Mouse (Mus musculus) heart, postnatal 25 days (tissue): ENCODE data around the gene Ifna14. TPM values are rescaled to one million over a fixed set of nuclear protein-coding genes. Genes with fewer than 3 reads are reported as not detected.
"Not testable (repeated sequence)": the region's sequence is repeated elsewhere in the genome, so short reads cannot be mapped to it uniquely, and the experiment has no call there.

Experiments used
- DNase-seq: peaks from one replicate; pipeline ENCODE4 v3.0.0; 2022; ENCODE audit warnings: low spot score
- intact Hi-C: fragments of 180-260 bp; cut with DNase I; formaldehyde crosslinking; loops from one replicate; pipeline ENCODE4 v1.15.1; 2025
- total RNA-seq, 2 experiments: library from RNA; stranded (reverse); gene quantifications; 2 replicates each; pipeline ENCODE4 v1.2.3; 2021

The Ifna14 gene
- not detected for total RNA-seq

DNA sequence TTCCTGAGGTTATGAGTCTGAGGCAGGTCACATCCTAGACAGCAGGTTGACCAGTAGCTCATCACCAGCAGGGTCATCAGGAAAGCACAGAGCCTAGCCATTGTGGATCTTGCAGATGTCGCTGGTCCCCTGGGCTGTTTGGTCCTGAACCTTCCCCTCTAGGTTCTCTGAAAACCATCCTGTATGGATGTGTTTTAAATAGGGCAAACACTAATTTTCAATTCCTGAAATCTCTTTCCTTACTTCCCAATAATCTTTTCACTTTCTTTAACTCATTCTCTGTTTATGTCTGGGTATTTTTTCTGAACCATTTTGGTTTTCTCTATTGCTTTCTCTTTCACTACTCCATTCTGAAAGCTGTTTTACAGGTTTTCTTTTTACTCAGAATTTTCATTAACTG lies at the start of gene Ifna14:
TSS of gene Ifna14 (minus strand) at position 101 of the 400 bp plus-strand sequence.
- no peak for DNase-seq
- intact Hi-C loops = no loop called here

DNA sequence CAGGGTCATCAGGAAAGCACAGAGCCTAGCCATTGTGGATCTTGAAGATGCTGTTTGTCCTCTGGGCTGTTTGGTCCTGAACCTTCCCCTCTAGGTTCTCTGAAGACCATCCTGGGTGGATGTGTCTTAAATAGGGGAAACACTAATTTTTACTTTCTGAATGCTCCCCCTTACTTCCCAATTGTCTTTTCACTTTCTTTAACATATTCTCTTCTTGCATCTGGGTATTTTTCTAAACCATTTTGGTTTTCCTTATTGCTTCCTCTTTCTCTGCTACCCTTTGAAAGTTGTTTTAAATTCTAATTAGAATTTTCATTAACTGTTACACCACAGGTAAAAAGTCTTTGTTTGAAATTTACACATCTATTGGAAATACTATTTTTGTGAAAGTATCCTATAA lies 31.7 kb upstream of the Ifna14 start, which contains the start of gene Ifna12:
TSS of gene Ifna12 (minus strand) at position 101 of the 400 bp plus-strand sequence.
- DNase-seq = no peak
- intact Hi-C loops = no loop called here

DNA sequence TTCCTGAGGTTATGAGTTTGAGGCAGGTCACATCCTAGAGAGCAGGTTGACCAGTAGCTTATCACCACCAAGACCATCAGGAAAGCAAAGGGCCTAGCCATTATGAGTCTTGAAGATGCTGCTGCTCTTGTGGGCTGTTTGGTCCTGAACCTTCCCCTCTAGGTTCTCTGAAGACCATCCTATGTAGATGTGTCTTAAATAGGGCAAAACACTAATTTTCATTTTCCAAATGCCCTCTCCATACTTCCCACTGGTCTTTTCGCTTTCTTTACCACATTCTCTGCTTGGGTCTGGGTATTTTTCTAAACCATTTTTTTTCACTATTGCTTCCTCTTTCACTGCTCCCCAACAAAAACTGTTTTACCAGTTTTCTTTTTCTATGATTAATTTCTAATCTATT lies 20.7 kb upstream of the Ifna14 start, which contains the start of gene Ifna9:
TSS of gene Ifna9 (minus strand) at position 101 of the 400 bp plus-strand sequence.
- intact Hi-C loops = no loop called here
- no peak for DNase-seq

DNA sequence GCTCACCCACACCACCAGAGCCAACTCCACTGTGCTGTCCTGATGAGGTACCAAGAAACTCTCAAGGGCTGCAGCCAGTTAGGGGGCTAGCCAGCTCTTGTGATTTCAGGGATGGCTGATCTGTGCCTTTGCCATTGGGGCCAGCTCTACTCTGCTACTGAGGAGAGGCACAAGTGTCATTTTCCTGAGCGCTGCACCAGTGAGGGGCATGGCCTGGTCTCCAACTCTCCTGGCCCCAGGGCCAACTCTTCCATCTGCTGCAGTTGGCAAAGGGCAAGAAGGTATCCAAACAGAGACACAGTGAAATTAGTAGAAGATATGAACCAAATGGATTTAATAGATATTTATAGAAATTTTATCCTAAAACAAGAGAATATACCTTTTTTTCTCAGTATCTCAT lies 9.8 kb downstream of the Ifna14 start:
- DNase-seq = no peak
- intact Hi-C loops = no loop called here

DNA sequence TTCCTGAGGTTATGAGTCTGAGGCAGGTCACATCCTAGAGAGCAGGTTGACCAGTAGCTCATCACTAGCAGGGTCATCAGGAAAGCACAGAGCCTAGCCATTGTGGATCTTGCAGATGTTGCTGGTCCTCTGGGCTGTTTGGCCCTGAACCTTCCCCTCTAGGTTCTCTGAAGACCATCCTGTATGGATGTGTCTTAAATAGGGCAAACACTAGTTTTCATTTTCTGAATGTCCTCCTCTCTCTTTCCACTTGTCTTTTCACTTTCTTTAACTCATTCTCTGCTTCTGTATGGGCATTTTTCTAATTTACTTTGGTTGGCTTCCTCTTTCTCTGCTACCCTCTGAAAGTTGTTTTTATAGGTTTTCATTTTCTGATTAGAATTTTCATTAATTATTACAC lies 13.5 kb downstream of the Ifna14 start, which contains the start of gene Ifna15:
TSS of gene Ifna15 (minus strand) at position 101 of the 400 bp plus-strand sequence.
- DNase-seq, intact Hi-C loops: not testable (repeated sequence)

DNA sequence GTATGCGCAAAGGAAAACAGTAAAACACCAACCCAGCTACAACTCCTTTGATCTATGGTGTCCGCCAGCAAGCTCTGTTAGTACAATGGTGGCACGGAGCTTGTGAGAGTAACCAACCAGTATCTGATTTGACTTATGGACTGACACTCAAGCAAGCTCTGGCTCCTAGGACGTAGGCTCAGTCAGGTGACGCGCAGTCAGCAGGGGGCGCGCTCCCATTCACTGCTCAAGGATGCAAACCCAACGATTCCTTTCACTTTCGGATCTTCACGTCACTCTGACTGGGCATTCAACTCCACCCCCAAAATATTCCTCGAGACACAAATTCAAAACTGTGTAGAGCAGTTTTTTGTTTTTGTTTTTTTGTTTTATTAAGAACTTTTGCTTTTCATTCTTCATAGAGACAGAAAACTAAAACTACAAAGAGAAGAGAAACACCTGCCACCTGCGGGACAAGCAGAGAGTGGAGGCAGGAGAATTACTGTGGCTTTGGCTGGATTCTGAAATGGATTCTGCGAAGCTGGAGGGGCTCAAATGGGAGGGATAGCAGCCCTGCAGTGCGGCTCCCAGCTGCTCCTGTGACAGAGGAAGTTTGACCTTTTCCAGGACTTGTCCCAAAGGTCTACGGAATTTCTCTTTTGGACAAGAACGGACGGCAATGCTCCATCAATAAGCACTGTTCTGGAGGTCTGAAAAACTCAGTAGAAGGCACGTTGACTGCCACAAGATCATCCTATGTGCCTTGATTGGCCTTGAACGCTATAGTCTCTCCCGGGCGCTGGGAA lies 21.2 kb downstream of the Ifna14 start:
- peak; percentile 54 for DNase-seq
- intact Hi-C loops = no loop called here

DNA sequence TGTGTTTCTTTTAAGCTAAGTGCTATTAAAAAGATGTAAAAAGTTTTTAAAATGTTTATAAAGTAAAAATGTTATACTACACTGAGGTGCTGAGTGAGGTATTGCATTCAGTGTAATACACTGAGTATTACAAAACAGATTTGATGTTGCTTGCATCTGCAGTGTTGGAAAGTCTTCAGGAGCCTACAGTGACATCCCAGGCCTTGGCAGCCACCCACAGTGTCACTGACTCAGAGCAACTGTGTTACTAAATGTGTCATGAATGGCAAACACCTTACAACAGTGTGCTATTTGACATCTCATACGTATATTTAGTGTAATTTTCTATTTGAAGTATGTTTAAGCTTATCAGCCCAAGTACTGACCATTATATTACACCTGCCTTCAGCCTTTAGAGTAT lies 23.6 kb downstream of the Ifna14 start:
- DNase-seq = no peak
- intact Hi-C loops = loop anchor here (10.0 kb wide), 1 partner anchor 763 kb away; no protein-coding TSS in a partner anchor

DNA sequence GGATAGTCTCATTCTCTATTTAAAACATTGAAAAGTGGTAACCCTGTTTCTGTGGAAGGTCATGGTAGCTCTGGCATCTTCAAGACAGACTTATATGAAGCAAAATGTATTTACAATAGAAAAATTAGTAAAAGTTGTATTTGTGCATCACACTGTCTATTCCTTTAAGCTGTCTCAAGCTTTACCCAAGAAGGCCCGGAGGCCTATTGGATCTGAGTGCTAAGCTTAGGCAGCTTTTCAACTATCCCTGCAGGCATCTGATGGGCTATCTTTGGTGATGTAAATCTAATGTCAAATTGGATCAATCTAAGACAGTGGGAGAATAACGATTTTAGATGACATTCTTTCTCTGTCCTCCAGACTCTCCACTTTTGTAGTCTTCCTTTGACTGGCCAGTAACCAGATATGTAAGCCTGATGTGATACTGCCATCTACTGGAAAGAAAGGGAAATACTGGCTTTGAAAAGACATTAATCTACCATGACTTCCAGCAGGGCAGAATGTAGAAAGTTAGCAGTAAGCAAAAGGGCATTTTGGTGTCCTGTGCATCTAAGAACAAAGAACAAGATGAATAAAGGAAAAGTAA lies 27.9 kb downstream of the Ifna14 start:
- intact Hi-C loops = loop anchor here (2.0 to 10.0 kb wide), 7 partner anchors 21 to 1176 kb away; partner anchors contain the start of genes Hacd4 and Ifnb1
- no peak for DNase-seq

DNA sequence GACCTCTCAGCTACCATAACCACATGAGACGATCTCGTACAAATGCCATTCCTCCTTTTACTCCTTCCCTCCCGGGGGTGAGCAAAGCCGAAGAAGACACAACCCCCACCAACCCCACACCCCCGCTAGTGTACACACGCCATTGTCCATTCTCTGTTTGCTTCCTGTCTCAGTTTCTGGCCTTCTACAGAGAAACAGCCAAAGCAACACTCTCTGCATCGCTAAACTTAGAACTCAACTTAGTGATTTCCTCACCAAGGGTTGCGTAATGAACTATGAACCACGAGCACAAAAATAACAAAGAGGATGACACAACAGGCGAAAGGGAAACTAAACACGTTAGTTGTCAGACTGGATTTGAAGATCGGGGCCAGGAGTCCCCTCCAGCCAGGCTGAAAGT lies 34.3 kb downstream of the Ifna14 start:
- intact Hi-C loops = no loop called here
- DNase-seq = peak; percentile 31

DNA sequence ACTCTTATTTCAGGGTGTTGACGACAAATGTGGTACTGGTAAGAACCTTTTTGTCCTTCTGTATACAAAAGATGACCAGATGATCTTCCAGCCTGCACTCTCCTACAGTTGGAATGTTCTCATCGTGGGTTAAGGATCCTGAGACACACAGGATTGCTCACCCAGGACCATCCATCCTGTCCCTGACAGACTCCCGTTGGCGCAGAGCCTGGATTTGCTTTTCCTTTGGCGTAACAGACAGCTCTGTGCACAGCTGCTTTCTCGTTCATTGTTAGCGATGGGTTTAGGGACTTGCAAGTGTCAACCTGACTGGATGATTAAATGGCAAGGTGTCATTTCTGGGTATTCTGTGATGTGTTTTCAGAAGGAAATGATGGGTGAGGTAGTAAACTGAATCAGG lies 35.0 kb downstream of the Ifna14 start:
- intact Hi-C loops = no loop called here

DNA sequence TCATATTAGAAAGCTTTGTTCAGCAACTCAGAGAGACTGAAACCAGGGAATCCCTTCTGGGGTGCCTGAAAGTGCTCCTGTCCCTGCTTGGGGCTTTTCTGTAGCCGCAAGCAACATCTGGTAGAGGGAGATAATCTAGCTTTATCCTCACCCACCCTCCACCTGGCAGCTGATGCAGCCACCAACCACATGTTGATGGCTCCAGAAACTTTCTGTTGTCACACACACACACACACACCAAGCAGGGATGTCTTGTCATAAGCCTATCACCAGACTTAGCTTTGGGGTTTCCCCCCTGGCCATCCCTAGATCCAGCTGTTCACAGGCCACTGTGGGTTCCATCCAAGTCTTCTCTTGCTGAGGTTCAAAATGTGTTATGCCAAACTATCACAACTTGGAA lies 35.9 kb downstream of the Ifna14 start:
- intact Hi-C loops = no loop called here

More for the DNA sequence above, 35.0 kb downstream of the Ifna14 start:
- no peak for DNase-seq

DNA sequence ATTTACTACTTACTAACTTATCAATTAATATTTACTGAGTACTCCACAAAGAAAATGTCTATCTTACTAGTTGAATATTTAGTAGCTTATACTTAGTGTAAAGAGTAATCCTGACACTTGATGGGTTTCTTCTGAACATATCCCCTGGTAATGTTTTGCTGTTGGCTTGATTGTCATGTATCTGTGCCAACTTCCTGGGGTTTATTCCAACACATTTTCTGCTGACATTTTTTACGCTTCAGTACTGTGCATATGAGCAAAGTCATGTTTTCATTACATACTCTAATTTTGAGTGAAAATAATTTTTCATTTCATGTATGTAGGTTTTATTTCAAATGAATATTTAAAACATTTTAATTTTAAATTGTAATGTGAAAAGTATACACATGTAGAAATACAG lies 36.7 kb downstream of the Ifna14 start:
- intact Hi-C loops = no loop called here

More for the DNA sequence above, 35.9 kb downstream of the Ifna14 start:
- DNase-seq = no peak

DNA sequence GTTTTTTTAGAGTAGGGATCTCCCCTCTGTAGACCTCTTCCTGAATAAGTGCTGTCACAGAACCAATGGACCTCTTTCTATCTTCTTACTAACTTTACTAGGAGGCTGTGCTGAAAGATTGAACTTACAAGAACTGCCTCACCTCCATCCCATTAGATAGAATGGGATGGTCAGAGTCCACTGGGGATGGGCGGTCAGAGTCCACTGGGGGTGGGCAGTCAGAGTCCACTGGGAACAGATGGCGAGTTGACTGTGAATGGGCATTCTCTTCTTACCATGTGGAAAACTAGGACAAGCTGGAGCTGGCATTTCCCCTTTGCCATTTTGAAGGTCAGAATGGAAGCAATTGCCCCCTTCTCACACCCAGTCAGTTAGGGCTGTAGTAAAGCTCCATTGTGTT lies 38.1 kb downstream of the Ifna14 start:
- intact Hi-C loops = no loop called here

More for the DNA sequence above, 36.7 kb downstream of the Ifna14 start:
- no peak for DNase-seq

DNA sequence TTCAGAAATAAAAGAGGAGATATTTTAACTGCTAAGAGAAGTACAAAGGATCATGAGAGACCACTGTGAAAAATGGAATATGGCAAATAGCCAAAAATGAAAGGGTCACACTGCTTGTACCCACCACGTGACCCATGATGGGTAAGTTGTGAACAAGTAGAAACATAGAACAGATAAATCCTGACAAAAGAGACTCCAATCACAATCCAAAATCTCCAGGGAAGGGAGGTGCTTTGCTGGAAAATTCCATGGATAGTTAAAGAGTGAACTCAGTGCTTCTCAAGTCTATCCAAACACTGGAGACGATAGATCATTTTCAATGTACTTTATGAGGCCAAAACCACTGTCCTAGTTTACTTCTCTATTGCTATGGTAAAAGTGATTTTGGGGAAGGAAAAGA lies 40.7 kb downstream of the Ifna14 start:
- intact Hi-C loops = no loop called here
- no peak for DNase-seq

More for the DNA sequence above, 38.1 kb downstream of the Ifna14 start:
- DNase-seq = no peak

DNA sequence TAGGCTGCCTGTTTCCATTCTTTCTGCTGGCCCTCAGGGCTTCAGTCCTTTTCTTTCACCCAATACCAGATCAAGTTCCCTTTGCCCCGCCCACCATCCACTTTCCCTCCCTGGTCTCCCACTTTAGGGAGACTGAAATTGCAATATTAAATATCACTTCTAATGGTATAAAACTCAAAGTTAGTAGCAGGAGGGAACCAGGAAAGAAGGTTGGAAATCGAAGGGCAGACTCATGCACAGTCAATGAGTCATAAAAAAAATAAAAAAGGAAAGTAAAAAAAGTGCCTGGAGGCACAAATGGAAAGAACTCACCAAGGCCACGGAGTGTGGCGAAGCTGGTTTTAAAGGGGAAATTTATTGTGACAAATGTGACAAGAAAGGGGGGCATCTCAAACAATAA lies 41.3 kb downstream of the Ifna14 start:
- intact Hi-C loops = no loop called here
- DNase-seq = no peak

DNA sequence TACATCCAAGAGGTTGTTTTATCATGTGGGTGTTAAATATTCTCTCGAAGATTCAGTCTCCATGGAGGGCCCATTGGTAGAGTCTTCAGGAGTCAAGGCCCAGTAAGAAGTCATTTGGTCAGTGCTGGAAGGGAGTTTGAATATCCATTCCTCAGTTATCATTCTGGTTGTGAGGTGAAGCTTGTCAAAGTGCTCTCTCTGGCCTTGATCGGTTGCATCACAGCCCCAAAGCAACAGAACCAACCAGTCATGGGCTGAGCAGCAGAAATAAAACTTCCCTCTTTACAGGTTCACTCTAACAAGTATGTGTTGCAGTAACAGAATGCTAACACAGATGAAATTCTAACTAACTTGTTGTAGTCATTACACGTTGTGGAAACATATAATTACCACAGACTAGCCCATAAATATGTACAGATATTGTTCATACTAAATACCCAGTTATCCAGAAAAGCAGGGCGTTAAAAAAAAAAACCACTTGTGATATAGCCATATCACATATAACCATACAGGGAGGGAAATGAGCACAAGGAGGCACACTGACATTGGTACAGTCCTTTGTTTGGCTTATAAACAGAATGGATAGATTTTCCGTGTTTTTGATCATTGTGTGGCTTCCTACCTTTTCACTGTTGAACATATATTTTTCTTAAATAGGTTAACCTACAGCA lies 45.1 kb downstream of the Ifna14 start:
- intact Hi-C loops = no loop called here
- no peak for DNase-seq

DNA sequence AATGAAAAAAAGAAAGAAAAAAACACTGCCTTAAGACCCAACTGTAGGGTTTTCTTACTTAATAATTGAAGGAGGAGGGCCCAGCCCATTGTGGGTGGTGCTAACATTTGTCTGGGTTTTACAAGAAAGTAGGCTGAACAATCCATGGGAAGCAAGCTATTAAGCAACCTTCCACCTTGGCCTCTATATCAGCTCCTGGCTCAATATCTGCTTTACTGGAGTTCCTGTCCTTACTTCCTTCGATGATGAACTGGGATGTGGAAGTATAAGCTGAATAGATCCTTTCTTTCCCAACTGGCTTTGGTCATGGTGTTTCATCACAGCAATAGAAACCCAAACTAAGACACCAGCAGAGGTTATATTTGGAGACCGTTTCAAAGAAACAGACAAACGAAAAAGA lies 46.2 kb downstream of the Ifna14 start:
- intact Hi-C loops = no loop called here
- DNase-seq = no peak

DNA sequence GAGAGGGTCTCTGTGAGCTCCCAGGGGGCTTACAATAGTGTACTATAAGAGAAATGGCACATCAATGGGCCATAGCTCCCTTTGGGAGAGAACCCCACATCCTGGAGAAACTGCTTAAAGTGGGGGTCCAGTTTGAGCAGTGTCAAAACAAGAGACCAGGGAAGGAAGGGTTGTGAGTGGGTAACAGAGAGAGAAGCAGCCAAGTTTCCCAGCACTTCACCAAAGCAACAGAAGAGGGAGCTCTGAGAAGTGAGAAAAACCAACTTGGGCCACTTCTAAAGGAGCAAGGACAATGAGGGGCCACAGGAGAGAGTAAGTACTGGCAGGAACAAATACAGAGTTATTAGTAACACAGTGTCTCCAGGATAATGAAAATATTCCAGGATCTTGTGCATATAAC lies 48.4 kb downstream of the Ifna14 start:
- intact Hi-C loops = loop anchor here (2.0 kb wide), 1 partner anchor 22 kb away; no protein-coding TSS in a partner anchor

DNA sequence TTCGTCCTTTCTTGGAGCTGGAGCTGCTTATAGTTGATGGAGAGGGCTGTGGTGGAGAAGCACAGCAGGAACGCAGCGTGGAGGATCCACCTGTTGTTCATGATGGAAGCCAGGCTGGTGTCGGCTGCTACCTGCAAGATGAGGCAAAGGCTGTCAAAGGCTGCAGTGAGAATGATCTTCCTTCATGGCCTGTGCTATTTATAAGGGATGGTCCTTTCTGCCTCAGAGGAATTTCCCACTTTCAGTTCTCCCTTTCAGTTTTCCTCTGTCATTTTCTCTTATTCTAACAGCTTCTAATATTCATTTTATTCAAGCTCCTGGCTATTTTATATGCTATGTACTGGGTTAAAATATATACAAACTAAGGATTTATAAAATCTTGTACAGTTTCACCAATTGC lies 48.9 kb downstream of the Ifna14 start, which contains the start of gene Ifnb1:
TSS of gene Ifnb1 (minus strand) at position 101 of the 400 bp plus-strand sequence.
- DNase-seq = no peak
- intact Hi-C loops = loop anchor here (2.0 kb wide), 1 partner anchor 22 kb away; no protein-coding TSS in a partner anchor

More for the DNA sequence above, 48.4 kb downstream of the Ifna14 start:
- DNase-seq = no peak
